Mouse (Mus musculus): ENCODE measurements around the gene Capn10. TPM values are rescaled to one million over a fixed set of nuclear protein-coding genes. Genes with fewer than 3 reads are reported as not detected.

The Capn10 gene
- 14.6 TPM for total RNA-seq (2023)

GRCm38 (mm10) chr1:92934182-92934827 lies at the start of gene Capn10:
Gene Capn10 (plus strand): TSS chr1:92934376.

GRCm38 (mm10) chr1:92902786-92903185 lies 31.4 kb upstream of the Capn10 start, which contains the start of gene Ankmy1:
Gene Ankmy1 (minus strand): TSS chr1:92902906.

GRCm38 (mm10) chr1:92906779-92907631 lies 27.2 kb upstream of the Capn10 start, which contains the start of gene Dusp28:
Gene Dusp28 (plus strand): TSS chr1:92906981.

GRCm38 (mm10) chr1:92910239-92910885 lies 23.8 kb upstream of the Capn10 start, which contains the start of gene Rnpepl1:
Gene Rnpepl1 (plus strand): TSS chr1:92910783.

GRCm38 (mm10) chr1:92950607-92951006 lies 16.4 kb downstream of the Capn10 start, which contains the start of gene Gpr35:
Gene Gpr35 (plus strand): TSS chr1:92950865.

Other genes starting within 250 kb of the Capn10 start
- 5.1 TPM for gene Gpc1, start 102.7 kb upstream of the Capn10 start, total RNA-seq (2023)
- gene Ankmy1, start 31.5 kb upstream of the Capn10 start, total RNA-seq (2023), result 1.6 TPM
- 5.8 TPM for gene Dusp28, start 27.4 kb upstream of the Capn10 start, total RNA-seq (2023)
- gene Rnpepl1, start 23.6 kb upstream of the Capn10 start, total RNA-seq (2023), result 89.5 TPM
- 0.77 TPM for gene Gpr35, start 16.5 kb downstream of the Capn10 start, total RNA-seq (2023)
- gene Aqp12, start 72.0 kb downstream of the Capn10 start, total RNA-seq (2023), result not detected
- not detected for gene Kif1a, start 167.6 kb downstream of the Capn10 start, total RNA-seq (2023)
- not detected for gene Agxt, start 200.9 kb downstream of the Capn10 start, total RNA-seq (2023)
- gene 2310007B03Rik, start 226.6 kb downstream of the Capn10 start, total RNA-seq (2023), result not detected
- gene Crocc2, start 234.3 kb downstream of the Capn10 start, total RNA-seq (2023), result not detected

Measured in CD8-positive naive resting alpha-beta T cell, adult 57 days (primary cell).